ENCODE assay signal across 16 mouse cellular contexts in genomic region chr14:61603069-61603755, GRCm38 (mm10). TPM values are rescaled to one million over a fixed set of nuclear protein-coding genes. Genes with fewer than 3 reads are reported as not detected.
DNase-seq lines count a peak whose midpoint lies in the region; ATAC-seq lines count a peak whose summit lies in the region.
"Had no signal": no experiment of that assay in that cellular context is flagged by ENCODE, and none has a peak within 500 bp of the region (broad histone marks: within the 10 kb centered on the region; RNA-seq: fewer than 3 reads in every experiment).

No protein-coding gene starts in this region.

- peaks cover 39% of the 10 kb centered on the region for H3K36me3 ChIP-seq in hindbrain, embryonic 12.5 days
- H3K36me3 ChIP-seq in hindbrain, embryonic 16.5 days (ENCODE audit: control insufficient read depth, insufficient read depth, low read length): peaks cover 21% of the 10 kb centered on the region
- peaks cover 44% of the 10 kb centered on the region for H3K36me3 ChIP-seq in forebrain, embryonic 14.5 days (ENCODE audit: control insufficient read depth, insufficient read depth, low read length)

- DNase-seq in urinary bladder, postnatal 14 days (ENCODE audit: low spot score): peak; percentile 29
- DNase-seq in urinary bladder, postnatal 4 days (ENCODE audit: low spot score in 2 of 2): no peak
- DNase-seq in forebrain, embryonic 14.5 days (ENCODE audit: low spot score): peak; percentile 73
- DNase-seq in telencephalon, adult 2 months (ENCODE audit: low read depth, low spot score): peak; percentile 55
- DNase-seq in spleen, postnatal 4 days (ENCODE audit: low spot score in 2 of 2): no peak
- DNase-seq in MN1 (ENCODE audit: low spot score): no peak
- DNase-seq: gastrocnemius, postnatal 10 days; kidney, postnatal 14 days; liver, embryonic 13.5 days; right cerebral cortex, postnatal 4 days had no signal

- H3K9me3 ChIP-seq in hindbrain, embryonic 12.5 days (replicated peaks): no peaks in the 10 kb centered on the region
- no peaks in the 10 kb centered on the region for H3K9me3 ChIP-seq in hindbrain, embryonic 16.5 days (ENCODE audit: control insufficient read depth, low read length)
- H3K9me3 ChIP-seq in forebrain, embryonic 14.5 days (replicated peaks; ENCODE audit: control insufficient read depth, low read length): no peaks in the 10 kb centered on the region
- H3K9me3 ChIP-seq: heart, embryonic 15.5 days; liver, embryonic 13.5 days had no signal

- H3K27ac ChIP-seq in hindbrain, embryonic 12.5 days: no peak overlapping the region
- no peak overlapping the region for H3K27ac ChIP-seq in hindbrain, embryonic 16.5 days (ENCODE audit: low read depth, low read length)
- H3K27ac ChIP-seq in forebrain, embryonic 14.5 days (ENCODE audit: low read depth, low read length): no peak overlapping the region; the same call in 1 of the 2 replicates
- H3K27ac ChIP-seq: heart, embryonic 15.5 days; liver, embryonic 13.5 days; macrophage had no signal

- H3K4me1 ChIP-seq in hindbrain, embryonic 12.5 days: peaks cover 17% of the 10 kb centered on the region
- H3K4me1 ChIP-seq in hindbrain, embryonic 16.5 days (ENCODE audit: control insufficient read depth, insufficient read depth, low read depth, low read length): peaks cover 13% of the 10 kb centered on the region
- peaks cover 20% of the 10 kb centered on the region for H3K4me1 ChIP-seq in forebrain, embryonic 14.5 days (ENCODE audit: control insufficient read depth, insufficient read depth, low read length)

- H3K4me3 ChIP-seq in hindbrain, embryonic 12.5 days: no peak overlapping the region
- no peak overlapping the region for H3K4me3 ChIP-seq in hindbrain, embryonic 16.5 days (ENCODE audit: low read length)
- H3K4me3 ChIP-seq in forebrain, embryonic 14.5 days (ENCODE audit: low read depth, low read length): no peak overlapping the region
- H3K4me3 ChIP-seq: erythroblast, embryonic 14.5 days; heart, embryonic 15.5 days; liver, embryonic 13.5 days had no signal

- H3K27me3 ChIP-seq in hindbrain, embryonic 12.5 days: no peaks in the 10 kb centered on the region
- H3K27me3 ChIP-seq in hindbrain, embryonic 16.5 days (replicated peaks; ENCODE audit: control insufficient read depth, insufficient read depth, low read length): no peaks in the 10 kb centered on the region
- no peaks in the 10 kb centered on the region for H3K27me3 ChIP-seq in forebrain, embryonic 14.5 days (replicated peaks; ENCODE audit: control insufficient read depth, insufficient read depth, low read length)
- H3K27me3 ChIP-seq: CH12.LX; heart, embryonic 15.5 days; liver, embryonic 13.5 days had no signal

- peak; percentile 62; the same call in 1 of the 2 replicates for ATAC-seq in hindbrain, embryonic 12.5 days (ENCODE audit: low FRiP score)
- no peak for ATAC-seq in hindbrain, embryonic 16.5 days
- ATAC-seq in forebrain, embryonic 14.5 days: peak; percentile 56; the same call in 1 of the 2 replicates

- 0 out of 2 replicates have a peak overlapping the region, but pooled peaks have one; percentile 5 for H3K4me2 ChIP-seq in hindbrain, embryonic 12.5 days (replicated peaks)
- no peak overlapping the region for H3K4me2 ChIP-seq in hindbrain, embryonic 16.5 days (ENCODE audit: low read length)
- H3K4me2 ChIP-seq in forebrain, embryonic 14.5 days (ENCODE audit: low read length): peak overlapping the region; percentile 12
- H3K4me2 ChIP-seq: heart, embryonic 15.5 days; liver, embryonic 13.5 days had no signal

- 68% methylated on average over 8 of the region's 8 CpGs for WGBS in hindbrain, embryonic 12.5 days
- WGBS in hindbrain, embryonic 16.5 days: 65% methylated on average over 8 of the region's 8 CpGs
- WGBS in forebrain, embryonic 14.5 days: 66% methylated on average over 8 of the region's 8 CpGs

- H3K9ac ChIP-seq in hindbrain, embryonic 12.5 days: no peak overlapping the region
- H3K9ac ChIP-seq in hindbrain, embryonic 16.5 days (ENCODE audit: low read depth, low read length): no peak overlapping the region
- H3K9ac ChIP-seq in forebrain, embryonic 14.5 days (ENCODE audit: low read length): no peak overlapping the region
- H3K9ac ChIP-seq: heart, embryonic 15.5 days; liver, embryonic 13.5 days had no signal

RNA-seq across cellular contexts. Expression of gene Kcnrg, which starts 4.0 kb away (rescaled TPM):
- 1.8 and 2.9 TPM in 2 replicates for polyA plus RNA-seq in hindbrain, embryonic 12.5 days (2016; fragmentation: Nextera tagmentation; extraction: Ambion mirVana)
- polyA plus RNA-seq in hindbrain, embryonic 16.5 days (2015; fragmentation: Nextera tagmentation; extraction: Ambion mirVana): 2.6 and 2.7 TPM in 2 replicates
- 2.8 and 3.7 TPM in 2 replicates for polyA plus RNA-seq in forebrain, embryonic 14.5 days (2014; fragmentation: Nextera tagmentation; extraction: Ambion mirVana)
- polyA plus RNA-seq: erythroblast, embryonic 14.5 days; macrophage had no signal

RNA-seq across cellular contexts. Expression of gene Trim13, which starts 5.2 kb away (rescaled TPM):
- 40.5 and 49.5 TPM in 2 replicates for polyA plus RNA-seq in hindbrain, embryonic 12.5 days (2016; fragmentation: Nextera tagmentation; extraction: Ambion mirVana)
- 40.8 and 41.0 TPM in 2 replicates for polyA plus RNA-seq in hindbrain, embryonic 16.5 days (2015; fragmentation: Nextera tagmentation; extraction: Ambion mirVana)
- polyA plus RNA-seq in forebrain, embryonic 14.5 days (2014; fragmentation: Nextera tagmentation; extraction: Ambion mirVana): 70.7 and 71.6 TPM in 2 replicates
- polyA plus RNA-seq: erythroblast, embryonic 14.5 days had no signal

RNA-seq across cellular contexts. Expression of gene Spryd7, which starts 46.5 kb away (rescaled TPM):
- polyA plus RNA-seq in hindbrain, embryonic 12.5 days (2016; fragmentation: Nextera tagmentation; extraction: Ambion mirVana): 20.4 and 20.8 TPM in 2 replicates
- 55.3 and 61.8 TPM in 2 replicates for polyA plus RNA-seq in hindbrain, embryonic 16.5 days (2015; fragmentation: Nextera tagmentation; extraction: Ambion mirVana)
- 44.1 and 50.4 TPM in 2 replicates for polyA plus RNA-seq in forebrain, embryonic 14.5 days (2014; fragmentation: Nextera tagmentation; extraction: Ambion mirVana)

Comparison
In these comparisons a context has a peak if more than half of its experiments do, and no peak if none do; other contexts are left out.
1. DNase-seq: peak in urinary bladder, postnatal 14 days (single experiment), forebrain, embryonic 14.5 days (single experiment) and telencephalon, adult 2 months (single experiment); none in urinary bladder, postnatal 4 days (0 of 2), spleen, postnatal 4 days (0 of 2) and MN1 (single experiment).